Mouse (Mus musculus) left cerebral cortex, postnatal 4 days (tissue): ENCODE data around the gene Gm45753. TPM values are rescaled to one million over a fixed set of nuclear protein-coding genes. Genes with fewer than 3 reads are reported as not detected.

Experiments
- DNase-seq: peaks from one replicate; pipeline ENCODE4 v3.0.0-alpha.2; 2022
- intact Hi-C: fragments of 180-260 bp; cut with DNase I; formaldehyde crosslinking; loops from one replicate; pipeline ENCODE4 v1.15.1; 2025
- total RNA-seq, 2 experiments: library from RNA; stranded (reverse); gene quantifications; 2 replicates each; pipeline ENCODE4 v1.2.3; 2021

Gm45753 gene
- total RNA-seq, 2 experiments from 2014 or later: not detected

- intact Hi-C loops: no loop called here
- DNase-seq: no peak
Measured at GRCm38 (mm10) chr8:45277453-45277852, 30.8 kb downstream of the Gm45753 start.

- intact Hi-C loops: no loop called here
- DNase-seq: no peak
Measured at GRCm38 (mm10) chr8:45274317-45274716, 33.9 kb downstream of the Gm45753 start.

- intact Hi-C loops: no loop called here
- no peak for DNase-seq
Measured at GRCm38 (mm10) chr8:45269056-45269455, 39.2 kb downstream of the Gm45753 start.

- intact Hi-C loops: no loop called here
- no peak for DNase-seq
Measured at GRCm38 (mm10) chr8:45268485-45268884, 39.8 kb downstream of the Gm45753 start.

GRCm38 (mm10) chr8:45267611-45268391, 40.5 kb downstream of the Gm45753 start:
- peak; percentile 27 for DNase-seq
- intact Hi-C loops: no loop called here

- DNase-seq: no peak
- intact Hi-C loops: no loop called here
Measured at GRCm38 (mm10) chr8:45266993-45267392, 41.3 kb downstream of the Gm45753 start.

- intact Hi-C loops: no loop called here
- no peak for DNase-seq
Measured at GRCm38 (mm10) chr8:45264918-45265317, 43.3 kb downstream of the Gm45753 start.

- intact Hi-C loops: no loop called here
- DNase-seq: no peak
Measured at GRCm38 (mm10) chr8:45262851-45263250, 45.4 kb downstream of the Gm45753 start.

- DNase-seq: no peak
- intact Hi-C loops: no loop called here
Measured at GRCm38 (mm10) chr8:45261920-45262319, 46.3 kb downstream of the Gm45753 start, which contains the start of gene F11. Gene F11 (minus strand): TSS chr8:45262031.

- DNase-seq: no peak
- intact Hi-C loops: no loop called here
Measured at GRCm38 (mm10) chr8:45258421-45258820, 49.8 kb downstream of the Gm45753 start.

- DNase-seq: no peak
- intact Hi-C loops: no loop called here
Measured at GRCm38 (mm10) chr8:45255040-45255439, 53.2 kb downstream of the Gm45753 start.

GRCm38 (mm10) chr8:45254194-45254842, 53.9 kb downstream of the Gm45753 start:
- no peak for DNase-seq
- intact Hi-C loops: no loop called here

- intact Hi-C loops: no loop called here
- no peak for DNase-seq
Measured at GRCm38 (mm10) chr8:45253586-45253985, 54.7 kb downstream of the Gm45753 start.

GRCm38 (mm10) chr8:45253111-45253510, 55.2 kb downstream of the Gm45753 start:
- intact Hi-C loops: no loop called here
- DNase-seq: no peak

GRCm38 (mm10) chr8:45246307-45246706, 62.0 kb downstream of the Gm45753 start:
- DNase-seq: no peak
- intact Hi-C loops: no loop called here

- intact Hi-C loops: loop anchor here (5.0 kb wide), 1 partner anchor 302 kb away; the partner anchor contains the start of gene Fat1
- no peak for DNase-seq
Measured at GRCm38 (mm10) chr8:45239363-45239762, 68.9 kb downstream of the Gm45753 start.

GRCm38 (mm10) chr8:45238282-45238681, 70.0 kb downstream of the Gm45753 start:
- no peak for DNase-seq
- intact Hi-C loops: loop anchor here (5.0 kb wide), 1 partner anchor 301 kb away; the partner anchor contains the start of gene Fat1

GRCm38 (mm10) chr8:45236164-45236912, 71.9 kb downstream of the Gm45753 start:
- intact Hi-C loops: loop anchor here (2.0 to 5.0 kb wide), 2 partner anchors 168 to 299 kb away; partner anchors contain the start of genes Fat1 and Mtnr1a
- peak; percentile 57 for DNase-seq

GRCm38 (mm10) chr8:45235228-45235627, 73.0 kb downstream of the Gm45753 start:
- DNase-seq: no peak
- intact Hi-C loops: loop anchor here (5.0 kb wide), 1 partner anchor 298 kb away; the partner anchor contains the start of gene Fat1

- no peak for DNase-seq
- intact Hi-C loops: no loop called here
Measured at GRCm38 (mm10) chr8:45233256-45233655, 75.0 kb downstream of the Gm45753 start.
